Mouse (Mus musculus): ENCODE measurements around the gene Zfp808.
"Not testable (repeated sequence)": the region's sequence is repeated elsewhere in the genome, so short reads cannot be mapped to it uniquely, and the experiment has no call there.

Zfp808 gene

DNA sequence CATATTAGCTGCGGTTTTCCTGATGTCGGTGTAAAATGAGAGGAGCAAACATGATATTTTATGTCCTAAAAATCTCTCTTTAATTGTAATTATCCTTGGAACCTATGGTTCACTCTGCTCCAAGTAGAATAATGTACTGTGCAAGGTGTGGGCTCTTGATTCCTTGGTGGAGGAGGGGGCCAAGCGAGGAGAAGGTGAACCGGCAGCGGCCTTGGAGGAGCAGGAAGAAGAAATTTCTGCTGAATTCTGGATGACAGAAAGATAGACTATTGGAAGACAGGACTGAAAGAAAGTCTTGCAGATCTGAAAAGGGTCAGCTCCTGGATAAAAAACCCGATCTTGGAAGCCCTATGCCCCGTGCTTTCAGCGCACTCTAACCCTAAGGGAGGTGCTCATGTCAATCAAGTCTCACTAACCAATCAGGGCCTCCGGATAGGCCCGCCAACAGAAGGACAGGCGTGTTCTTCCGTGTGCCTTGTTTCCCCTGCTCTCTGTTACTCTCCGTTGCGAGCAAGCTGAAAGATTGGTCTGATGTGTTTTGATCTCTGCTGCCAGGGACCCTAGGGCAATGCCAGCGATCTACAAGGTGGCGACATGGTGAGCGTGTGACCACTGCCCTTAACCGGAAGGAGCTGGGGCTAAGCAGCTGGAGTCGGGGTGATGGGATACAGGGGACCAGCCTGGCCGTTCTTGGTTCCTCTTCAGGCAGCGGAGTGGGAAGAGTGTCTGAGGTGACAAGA, at the start of gene Zfp808:
Gene Zfp808 (plus strand): TSS at position 455 of the 740 bp plus-strand sequence.
- in situ Hi-C loops (cut with MboI; ENCODE audit: low pct_unique_long_range_greater_than_20kb in 1 of 2, low sequenced_read_pairs in 2 of 2, unreplicated experiment in 1 of 2) = not testable (repeated sequence)

DNA sequence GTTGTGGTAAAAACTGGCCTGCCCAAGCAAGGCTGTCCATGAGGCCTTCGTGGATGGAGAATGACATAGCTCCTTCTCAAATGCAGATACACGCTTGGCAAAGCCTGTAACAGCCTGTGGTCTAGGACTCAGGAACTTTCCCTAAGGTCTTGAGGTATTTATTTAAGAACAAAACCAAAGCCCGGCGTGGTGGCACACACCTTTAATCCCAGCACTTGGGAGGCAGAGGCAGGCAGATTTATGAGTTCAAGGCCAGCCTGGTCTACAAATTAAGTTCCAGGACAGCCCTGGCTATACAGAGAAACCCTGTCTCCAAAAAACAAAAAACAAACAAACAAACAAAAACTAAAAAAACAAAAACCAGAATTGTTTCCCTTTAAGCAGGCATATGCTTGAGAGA, 30.9 kb upstream of the Zfp808 start:
- in situ Hi-C loops (cut with MboI; ENCODE audit: low pct_unique_long_range_greater_than_20kb in 1 of 2, low sequenced_read_pairs in 2 of 2, unreplicated experiment in 1 of 2) = not testable (repeated sequence)

DNA sequence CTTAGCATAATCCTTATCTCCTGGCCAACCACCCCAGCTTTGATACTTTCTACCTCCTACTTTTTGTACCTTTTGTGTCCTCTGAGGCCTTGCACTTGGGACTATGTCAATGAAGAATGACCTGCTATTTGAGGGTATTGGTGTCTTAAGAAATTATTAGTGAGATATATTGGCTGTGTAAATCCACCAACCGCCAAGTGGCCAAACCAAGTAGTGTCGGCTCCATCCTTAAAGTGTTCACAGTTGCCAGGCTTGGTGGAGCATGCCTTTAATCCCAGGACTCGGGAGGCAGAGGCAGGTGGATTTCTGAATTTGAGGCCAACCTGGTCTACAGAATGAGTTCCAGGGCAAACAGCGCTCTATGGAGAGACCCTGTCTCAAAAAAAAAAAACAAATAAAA, 30.2 kb upstream of the Zfp808 start:
- in situ Hi-C loops (cut with MboI; ENCODE audit: low pct_unique_long_range_greater_than_20kb in 1 of 2, low sequenced_read_pairs in 2 of 2, unreplicated experiment in 1 of 2) = not testable (repeated sequence)

DNA sequence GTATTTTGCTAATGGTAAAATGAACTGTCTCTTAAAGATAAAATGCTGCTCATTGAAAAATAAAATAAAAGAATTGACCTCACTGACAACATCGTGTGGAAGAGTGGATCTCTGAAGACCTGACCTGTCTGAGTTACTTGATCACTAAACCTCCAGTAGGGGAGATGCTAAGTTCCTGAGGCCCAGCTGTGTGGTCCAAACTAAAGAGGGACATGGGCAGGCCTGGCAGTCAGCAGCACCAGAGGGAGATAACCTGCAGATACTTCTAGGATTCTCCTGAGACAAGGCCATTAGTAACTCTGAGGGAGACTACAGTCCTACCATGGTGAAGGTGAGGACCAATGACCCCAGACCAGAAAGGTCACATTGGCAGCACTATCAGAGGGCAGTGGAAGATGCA, 27.3 kb upstream of the Zfp808 start:
- in situ Hi-C loops (cut with MboI; ENCODE audit: low pct_unique_long_range_greater_than_20kb in 1 of 2, low sequenced_read_pairs in 2 of 2, unreplicated experiment in 1 of 2) = loop anchor here (25.0 kb wide), 1 partner anchor 90 kb away; no protein-coding TSS in a partner anchor

DNA sequence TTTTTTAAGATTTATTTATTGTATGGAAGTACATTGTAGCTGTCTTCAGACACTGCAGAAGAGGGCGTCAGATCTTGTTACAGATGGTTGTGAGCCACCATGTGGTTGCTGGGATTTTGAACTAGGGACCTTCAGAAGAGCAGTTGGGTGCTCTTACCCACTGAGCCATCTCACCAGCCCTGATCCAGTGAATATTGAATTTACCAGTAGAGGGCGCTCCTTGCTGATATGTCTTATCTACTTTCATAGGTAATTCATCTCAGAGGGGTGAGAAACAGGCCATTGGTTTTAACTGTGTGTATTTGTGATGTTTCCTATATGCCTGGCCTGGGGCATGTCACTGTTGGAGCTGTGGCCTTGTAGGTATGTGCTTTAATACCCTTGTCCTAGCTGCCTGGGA, 13.8 kb upstream of the Zfp808 start:
- in situ Hi-C loops (cut with MboI; ENCODE audit: low pct_unique_long_range_greater_than_20kb in 1 of 2, low sequenced_read_pairs in 2 of 2, unreplicated experiment in 1 of 2) = loop anchor here (25.0 kb wide), 1 partner anchor 104 kb away; no protein-coding TSS in a partner anchor

DNA sequence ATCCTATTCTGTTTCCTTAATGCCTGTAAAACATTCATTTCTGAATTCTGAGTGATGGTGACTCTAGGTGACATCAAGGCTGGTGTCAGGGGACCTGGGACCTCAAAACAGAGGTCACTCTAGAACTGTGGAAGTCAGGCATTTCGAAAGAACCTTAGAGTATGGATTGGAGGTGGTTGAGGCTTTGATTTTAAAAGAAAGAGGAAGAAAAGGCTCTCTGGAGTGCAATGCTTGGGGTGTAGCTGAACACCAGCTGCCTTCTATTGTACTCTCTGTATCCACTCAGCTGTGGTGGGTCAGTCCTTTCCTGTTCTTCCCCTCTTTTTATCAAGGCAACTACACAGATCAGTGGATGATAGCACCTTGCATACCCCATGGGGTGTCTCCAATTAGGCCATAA, 8.1 kb upstream of the Zfp808 start:
- in situ Hi-C loops (cut with MboI; ENCODE audit: low pct_unique_long_range_greater_than_20kb in 1 of 2, low sequenced_read_pairs in 2 of 2, unreplicated experiment in 1 of 2) = loop anchor here (25.0 kb wide), 1 partner anchor 109 kb away; no protein-coding TSS in a partner anchor

DNA sequence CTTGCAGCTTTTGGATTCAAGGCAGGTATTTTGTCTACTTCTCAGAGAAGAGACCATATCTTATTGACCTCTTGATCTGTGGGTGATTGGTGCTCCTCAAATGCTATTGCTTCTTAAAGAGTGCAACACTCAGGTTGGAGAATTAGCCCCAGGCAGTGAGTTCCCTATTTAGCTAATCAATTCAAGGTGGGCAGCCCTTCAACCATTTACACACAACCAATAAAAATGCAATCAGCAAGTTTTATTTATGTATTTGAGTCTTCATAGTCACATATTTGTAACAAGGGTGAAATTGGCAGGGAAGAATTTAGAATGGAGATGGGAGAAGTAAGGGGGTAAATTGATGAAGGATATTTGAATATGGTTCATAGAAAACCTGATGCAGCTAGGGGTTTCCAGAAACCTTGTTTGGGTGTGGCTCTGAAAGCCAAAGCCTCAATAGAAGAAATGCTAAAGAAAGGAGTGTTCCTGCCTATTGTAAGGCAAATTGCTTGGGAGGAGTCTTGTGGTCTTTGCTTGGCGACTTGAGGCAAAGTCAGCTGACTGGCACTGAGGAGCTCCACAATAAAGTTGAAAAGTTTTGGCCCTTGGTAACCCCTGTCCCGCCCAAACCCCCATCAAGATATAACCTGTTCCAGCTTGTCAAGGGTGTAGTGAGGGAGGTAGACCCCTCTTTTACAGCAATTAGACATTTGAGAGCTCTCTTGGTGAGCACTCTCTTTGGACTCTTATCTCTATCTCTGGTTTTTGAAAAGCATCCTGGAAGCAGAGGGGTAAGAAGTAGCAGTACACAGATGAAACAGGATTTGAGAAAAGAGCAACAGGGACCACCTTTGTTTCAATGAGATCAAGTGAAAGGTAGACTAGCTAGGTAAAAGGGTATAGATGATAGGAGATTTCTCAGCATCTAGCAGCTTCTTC, 52.4 kb downstream of the Zfp808 start:
- in situ Hi-C loops (cut with MboI; ENCODE audit: low pct_unique_long_range_greater_than_20kb in 1 of 2, low sequenced_read_pairs in 2 of 2, unreplicated experiment in 1 of 2) = not testable (repeated sequence)

DNA sequence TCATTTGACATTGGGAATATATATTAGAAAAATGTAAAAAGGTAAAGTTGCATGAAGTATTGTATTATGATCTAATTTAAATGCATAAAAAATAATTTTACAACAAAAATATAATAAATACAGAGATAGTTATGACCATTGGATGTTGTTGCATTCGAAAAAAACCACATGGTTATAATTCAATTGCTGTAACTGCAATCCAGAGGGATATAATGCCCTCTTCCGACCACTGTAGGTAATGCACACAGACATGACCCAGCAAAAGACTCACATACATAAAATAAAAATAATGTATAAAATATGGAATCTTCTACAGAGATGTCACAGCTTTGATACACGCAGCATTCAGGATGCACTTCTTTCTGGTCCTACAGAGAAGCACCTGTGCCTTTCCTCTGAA, 115.6 kb downstream of the Zfp808 start:
- in situ Hi-C loops (cut with MboI; ENCODE audit: low pct_unique_long_range_greater_than_20kb in 1 of 2, low sequenced_read_pairs in 2 of 2, unreplicated experiment in 1 of 2) = no loop called here

DNA sequence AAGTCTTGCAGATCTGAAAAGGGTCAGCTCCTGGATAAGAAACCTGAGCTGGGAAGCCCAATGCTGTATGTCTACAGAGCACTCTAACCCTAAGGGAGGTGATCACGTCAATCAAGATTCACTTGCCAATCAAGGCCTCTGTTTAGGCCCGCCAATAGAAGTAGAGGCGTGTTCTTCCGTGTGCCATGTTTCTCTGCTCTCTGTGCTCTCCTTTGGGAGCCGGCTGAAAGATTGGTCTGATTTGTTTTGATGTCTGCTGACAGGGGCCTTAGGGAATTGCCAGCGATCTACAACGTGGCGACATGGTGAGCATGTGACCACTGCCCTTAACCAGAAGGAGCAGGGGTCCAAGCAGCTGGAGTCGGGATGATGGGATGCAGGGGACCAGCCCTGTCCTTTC, 125.5 kb downstream of the Zfp808 start:
- in situ Hi-C loops (cut with MboI; ENCODE audit: low pct_unique_long_range_greater_than_20kb in 1 of 2, low sequenced_read_pairs in 2 of 2, unreplicated experiment in 1 of 2) = not testable (repeated sequence)

DNA sequence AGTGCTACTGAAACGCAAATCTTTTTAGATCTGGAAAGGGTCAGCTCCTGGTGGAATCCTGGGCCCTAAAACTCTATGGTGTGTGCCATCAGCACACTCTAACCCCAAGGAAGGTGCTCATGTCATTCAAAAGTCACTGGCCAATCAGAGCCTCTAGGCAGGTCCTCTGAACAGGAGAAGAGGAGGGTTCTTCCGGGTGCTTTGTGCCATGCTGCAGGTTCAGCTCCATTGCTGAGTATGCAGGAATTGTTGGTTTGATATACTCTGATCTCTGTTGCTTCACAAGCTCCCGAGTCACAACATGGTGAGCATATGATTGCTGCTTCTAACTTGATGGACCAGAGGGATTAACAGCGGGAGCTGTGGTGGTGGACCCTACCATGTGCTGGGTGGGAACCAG, 133.7 kb downstream of the Zfp808 start:
- in situ Hi-C loops (cut with MboI; ENCODE audit: low pct_unique_long_range_greater_than_20kb in 1 of 2, low sequenced_read_pairs in 2 of 2, unreplicated experiment in 1 of 2) = no loop called here

Measured in mouse embryonic stem cell (cell line).